Mouse (Mus musculus) layer of hippocampus, postnatal 10 days (tissue): ENCODE results near the gene Smyd1. TPM values are rescaled to one million over a fixed set of nuclear protein-coding genes. Genes with fewer than 3 reads are reported as not detected.

ENCODE experiments used
- microRNA-seq, 2 experiments: library from miRNA; unstranded; fragments of <30 nt; microRNA quantifications; one replicate each; pipeline ENCODE4 v1.2.0; 2021
- total RNA-seq, 2 experiments: library from RNA; stranded (reverse); gene quantifications; 2 replicates each; pipeline ENCODE4 v1.2.3; 2021

Gene Smyd1
- total RNA-seq, 2 experiments from 2014 or later = 0.91 to 1.6 TPM

Small RNA genes within 50 kb of the gene (microRNA-seq; reads per million reads assigned to microRNA genes)
- 39.0 to 42.2 reads per million in 2 experiments for gene Mir8112

Other genes starting within 250 kb of the Smyd1 start
- gene Thnsl2, start 177.8 kb downstream of the Smyd1 start, total RNA-seq = 1 to 10 TPM; 3.1 to 5.5 TPM
- not detected for gene Fabp1, start 122.4 kb downstream of the Smyd1 start, total RNA-seq
- 10 to 100 TPM; 17.8 to 18.8 TPM for gene Krcc1, start 50.6 kb downstream of the Smyd1 start, total RNA-seq
- gene Cd8b1, start 555 bp upstream of the Smyd1 start, total RNA-seq = not detected
- not detected for gene Cd8a, start 51.2 kb upstream of the Smyd1 start, total RNA-seq
- 10 to 100 TPM; 69.4 to 74.7 TPM for gene Rmnd5a, start 118.4 kb upstream of the Smyd1 start, total RNA-seq
- gene Rnf103, start 171.7 kb upstream of the Smyd1 start, total RNA-seq = 10 to 100 TPM; 48.5 to 52.0 TPM
- 10 to 100 TPM; 78.2 to 78.8 TPM for gene Chmp3, start 221.6 kb upstream of the Smyd1 start, total RNA-seq